23 mouse cellular contexts compared by ENCODE assay signal in genomic region chr4:136215576-136215975, GRCm38 (mm10). TPM values are rescaled to one million over a fixed set of nuclear protein-coding genes. Genes with fewer than 3 reads are reported as not detected.
DNase-seq lines count a peak whose midpoint lies in the region; ATAC-seq and TF ChIP-seq lines count a peak whose summit lies in the region.
"Had no signal": no experiment of that assay in that cellular context is flagged by ENCODE, and none has a peak within 500 bp of the region (broad histone marks: within the 10 kb centered on the region; RNA-seq: fewer than 3 reads in every experiment).

No protein-coding gene starts in this region.

- TF ChIP-seq POLR2A in heart, adult 2 months (IDR thresholded peaks at IDR 0.05; ENCODE audit: insufficient read depth, low read depth, low read length), result no peak

- H3K36me3 ChIP-seq in kidney, embryonic 15.5 days, result no peaks in the 10 kb centered on the region
- no peaks in the 10 kb centered on the region for H3K36me3 ChIP-seq in liver, embryonic 14.5 days (replicated peaks; ENCODE audit: control insufficient read depth, insufficient read depth, low read depth)
- H3K36me3 ChIP-seq in heart, adult 2 months (ENCODE audit: control insufficient read depth, insufficient read depth, low read length), result no peaks in the 10 kb centered on the region
- H3K36me3 ChIP-seq: forebrain, embryonic 10.5 days; heart, embryonic 10.5 days; neural tube, embryonic 15.5 days; stomach, embryonic 15.5 days had no signal

- intact Hi-C loops in gastrocnemius, adult 2 months (cut with DNase I), result no loop called here
- intact Hi-C loops in heart, adult 2 months (cut with DNase I), result no loop called here

- no peak overlapping the region for H3K9ac ChIP-seq in kidney, embryonic 15.5 days
- no peak overlapping the region for H3K9ac ChIP-seq in liver, embryonic 14.5 days (replicated peaks)
- H3K9ac ChIP-seq in heart, adult 2 months (ENCODE audit: low read depth, low read length), result no peak overlapping the region
- H3K9ac ChIP-seq: forebrain, postnatal 0 days; limb, embryonic 12.5 days; neural tube, embryonic 15.5 days; stomach, embryonic 15.5 days had no signal

- no peak for TF ChIP-seq EP300 in liver, embryonic 14.5 days (IDR thresholded peaks at IDR 0.05; ENCODE audit: low read depth)
- TF ChIP-seq EP300 in heart, adult 2 months (IDR thresholded peaks at IDR 0.05; ENCODE audit: insufficient read depth, low read depth, low read length), result no peak

- ATAC-seq in kidney, embryonic 15.5 days (replicated peaks; ENCODE audit: low FRiP score), result no peak
- ATAC-seq in liver, embryonic 14.5 days (ENCODE audit: insufficient read depth), result no peak
- ATAC-seq in frontal cortex, adult (ENCODE audit: low TSS enrichment), result no peak
- ATAC-seq: forebrain, postnatal 0 days; hindbrain, postnatal 0 days; intestine, embryonic 16.5 days; lung, postnatal 0 days had no signal

- no peaks in the 10 kb centered on the region for H3K27me3 ChIP-seq in kidney, embryonic 15.5 days
- peaks cover 22% of the 10 kb centered on the region for H3K27me3 ChIP-seq in liver, embryonic 14.5 days (ENCODE audit: control insufficient read depth, insufficient read depth, low read length)
- H3K27me3 ChIP-seq in heart, adult 2 months (ENCODE audit: control insufficient read depth, insufficient read depth, low read length), result no peaks in the 10 kb centered on the region
- H3K27me3 ChIP-seq: stomach, embryonic 15.5 days had no signal

- no peak overlapping the region for H3K4me2 ChIP-seq in kidney, embryonic 15.5 days
- peak overlapping the region; percentile 13; the same call in 1 of the 2 replicates for H3K4me2 ChIP-seq in liver, embryonic 14.5 days (ENCODE audit: low read depth)
- H3K4me2 ChIP-seq: limb, embryonic 12.5 days; neural tube, embryonic 15.5 days; stomach, embryonic 15.5 days had no signal

- 0 out of 2 replicates have a peak overlapping the region, but pooled peaks have one; percentile 13 for H3K4me3 ChIP-seq in gastrocnemius, adult 2 months
- no peak overlapping the region for H3K4me3 ChIP-seq in kidney, embryonic 15.5 days (replicated peaks)
- no peak overlapping the region for H3K4me3 ChIP-seq in liver, embryonic 14.5 days (ENCODE audit: insufficient read depth in 1 of 2, low read depth in 2 of 2, low read length in 2 of 2)
- no peak overlapping the region for H3K4me3 ChIP-seq in heart, adult 2 months
- H3K4me3 ChIP-seq: forebrain, embryonic 10.5 days; heart, embryonic 10.5 days; limb, embryonic 12.5 days; neural tube, embryonic 15.5 days; stomach, embryonic 15.5 days had no signal

- peaks cover 32% of the 10 kb centered on the region for H3K4me1 ChIP-seq in kidney, embryonic 15.5 days
- 0 out of 4 replicates have a peak, but pooled peaks cover 0 to 3% of the 10 kb centered on the region in 2 experiments for H3K4me1 ChIP-seq in liver, embryonic 14.5 days (replicated peaks; ENCODE audit: control insufficient read depth in 2 of 2, insufficient read depth in 2 of 2, low read length in 1 of 2)
- H3K4me1 ChIP-seq in heart, adult 2 months (ENCODE audit: control insufficient read depth, insufficient read depth, low read length), result peaks cover 12% of the 10 kb centered on the region

- 92% methylated on average over 8 of the region's 8 CpGs for WGBS in kidney, embryonic 15.5 days
- WGBS in liver, embryonic 14.5 days (ENCODE audit: insufficient replicate concordance), result 67% methylated on average over 8 of the region's 8 CpGs
- 80% methylated on average over 8 of the region's 8 CpGs for WGBS in heart, adult 2 months

- no peaks in the 10 kb centered on the region; the same call in 1 of the 2 replicates for H3K79me2 ChIP-seq in heart, adult 2 months (replicated peaks; ENCODE audit: control insufficient read depth, insufficient read depth, low read length)

- H3K27ac ChIP-seq in gastrocnemius, adult 2 months, result 0 out of 2 replicates have a peak overlapping the region, but pooled peaks have one; percentile 25
- H3K27ac ChIP-seq in kidney, embryonic 15.5 days, result no peak overlapping the region
- no peak overlapping the region for H3K27ac ChIP-seq in liver, embryonic 14.5 days
- no peak overlapping the region for H3K27ac ChIP-seq in heart, adult 2 months
- H3K27ac ChIP-seq: forebrain, embryonic 10.5 days; heart, embryonic 10.5 days; hindbrain, postnatal 0 days; limb, embryonic 12.5 days; macrophage; neural tube, embryonic 15.5 days; stomach, embryonic 15.5 days had no signal

- TF ChIP-seq CTCF in gastrocnemius, adult 2 months (IDR thresholded peaks at IDR 0.05), result no peak
- TF ChIP-seq CTCF in liver, embryonic 14.5 days (IDR thresholded peaks at IDR 0.05; ENCODE audit: low read depth), result no peak
- no peak for TF ChIP-seq CTCF in heart, adult 2 months (IDR thresholded peaks at IDR 0.05)

- H3K9me3 ChIP-seq in kidney, embryonic 15.5 days (replicated peaks), result no peaks in the 10 kb centered on the region
- no peaks in the 10 kb centered on the region for H3K9me3 ChIP-seq in liver, embryonic 14.5 days (ENCODE audit: control insufficient read depth, low read length)
- H3K9me3 ChIP-seq: forebrain, embryonic 10.5 days; heart, embryonic 10.5 days; limb, embryonic 12.5 days; neural tube, embryonic 15.5 days; stomach, embryonic 15.5 days had no signal

- DNase-seq in gastrocnemius, adult 2 months, result peak; percentile 46
- no peak for DNase-seq in gastrocnemius, postnatal 25 days
- DNase-seq in kidney, adult 9 months, result peak; percentile 67
- DNase-seq in kidney, postnatal 36 days, result peak; percentile 60 to 65
- DNase-seq in liver, embryonic 14.5 days (ENCODE audit: low read depth in 3 of 3, low spot score in 3 of 3), result no peak
- no peak for DNase-seq in heart, adult 2 months
- DNase-seq: adrenal gland, postnatal 25 days; cerebellum, adult 8-10 months; forebrain, postnatal 0 days; layer of hippocampus, postnatal 36 days; thymus, postnatal 36 days had no signal

RNA-seq across cellular contexts. Expression of gene Asap3, which starts 9.4 kb away (rescaled TPM):
- total RNA-seq in gastrocnemius, adult 2 months (2021), result 1 to 10 TPM; 1.5 to 2.5 TPM
- total RNA-seq in gastrocnemius, postnatal 25 days (2021), result 1 to 10 TPM; 2.8 to 3.0 TPM
- 4.5 and 6.0 TPM in 2 replicates for polyA plus RNA-seq in kidney, embryonic 15.5 days (2015; fragmentation: Nextera tagmentation; extraction: Ambion mirVana)
- polyA plus RNA-seq in liver, embryonic 14.5 days (2012; rRNA removed), result 1.1 and 1.2 TPM in 2 replicates
- polyA plus RNA-seq in liver, embryonic 14.5 days (2014; fragmentation: Nextera tagmentation; extraction: Ambion mirVana), result 0.66 and 0.85 TPM in 2 replicates
- total RNA-seq in heart, adult 2 months (2021), result 10 to 100 TPM in 1 of 2 experiments, 1 to 10 TPM in 1; 7.8 to 10.2 TPM
- 8.6 and 9.4 TPM in 2 replicates for polyA plus RNA-seq in heart, adult 2 months (2012; rRNA removed)

RNA-seq across cellular contexts. Expression of gene Tcea3, which starts 32.0 kb away (rescaled TPM):
- total RNA-seq in gastrocnemius, adult 2 months (2021), result 100 to 1,000 TPM; 344 to 373 TPM
- total RNA-seq in gastrocnemius, postnatal 25 days (2021), result 100 to 1,000 TPM; 234 to 298 TPM
- polyA plus RNA-seq in kidney, embryonic 15.5 days (2015; fragmentation: Nextera tagmentation; extraction: Ambion mirVana), result 10.9 and 12.5 TPM in 2 replicates
- polyA plus RNA-seq in liver, embryonic 14.5 days (2012; rRNA removed), result 2.3 and 4.8 TPM in 2 replicates
- polyA plus RNA-seq in liver, embryonic 14.5 days (2014; fragmentation: Nextera tagmentation; extraction: Ambion mirVana), result 12.4 and 15.6 TPM in 2 replicates
- 100 to 1,000 TPM; 112 to 138 TPM for total RNA-seq in heart, adult 2 months (2021)
- polyA plus RNA-seq in heart, adult 2 months (2012; rRNA removed), result 46.9 and 48.7 TPM in 2 replicates
- total RNA-seq: hematopoietic stem cell, adult 5-6 weeks had no signal
- polyA plus RNA-seq: macrophage had no signal

RNA-seq across cellular contexts. Expression of gene E2f2, which starts 43.4 kb away (rescaled TPM):
- 1 to 10 TPM in 1 of 2 experiments, under 1 TPM in 1; 0.48 to 1.1 TPM for total RNA-seq in gastrocnemius, adult 2 months (2021)
- total RNA-seq in gastrocnemius, postnatal 25 days (2021), result 1 to 10 TPM; 1.8 to 3.5 TPM
- polyA plus RNA-seq in kidney, embryonic 15.5 days (2015; fragmentation: Nextera tagmentation; extraction: Ambion mirVana), result 9.7 and 10.5 TPM in 2 replicates
- polyA plus RNA-seq in liver, embryonic 14.5 days (2012; rRNA removed), result 38.4 and 40.5 TPM in 2 replicates
- 50.3 and 53.4 TPM in 2 replicates for polyA plus RNA-seq in liver, embryonic 14.5 days (2014; fragmentation: Nextera tagmentation; extraction: Ambion mirVana)
- total RNA-seq in heart, adult 2 months (2021), result 1 to 10 TPM in 1 of 2 experiments, under 1 TPM in 1; 0.65 to 5.3 TPM
- 0.41 and 1.3 TPM in 2 replicates for polyA plus RNA-seq in heart, adult 2 months (2012; rRNA removed)

Comparison
In these comparisons a context has a peak if more than half of its experiments do, and no peak if none do; other contexts are left out.
1. DNase-seq: peak in gastrocnemius, adult 2 months (single experiment), kidney, adult 9 months (single experiment) and kidney, postnatal 36 days (2 of 2); none in gastrocnemius, postnatal 25 days (single experiment), liver, embryonic 14.5 days (0 of 3) and heart, adult 2 months (0 of 2).